Mouse (Mus musculus) right cerebral cortex, postnatal 14 days (tissue): ENCODE data around the gene Fbxo39.
"Not testable (repeated sequence)": the region's sequence is repeated elsewhere in the genome, so short reads cannot be mapped to it uniquely, and the experiment has no call there.

Source experiments
- DNase-seq: peaks from one replicate; pipeline ENCODE4 v3.0.0; 2022

The Fbxo39 gene

DNA sequence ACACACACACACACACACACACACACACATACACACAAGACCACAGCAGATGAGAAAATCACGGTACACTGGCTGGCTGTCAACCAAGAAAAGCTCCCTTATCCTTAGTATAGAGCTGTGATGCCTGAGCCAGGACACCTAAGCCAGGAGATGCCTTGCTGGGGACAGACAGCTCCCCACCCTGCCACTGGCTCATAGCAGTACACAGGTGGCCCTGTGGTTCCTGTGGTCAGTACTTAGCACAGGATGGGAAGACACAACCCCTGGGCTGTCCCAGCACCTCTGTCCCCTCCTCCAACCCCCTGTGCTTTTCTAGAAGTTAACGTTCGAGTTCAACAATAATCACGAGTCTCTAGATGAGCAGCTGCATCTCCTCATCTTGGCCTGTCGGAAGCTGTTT is 3.8 kb downstream of the Fbxo39 start:
- DNase-seq, result no peak

DNA sequence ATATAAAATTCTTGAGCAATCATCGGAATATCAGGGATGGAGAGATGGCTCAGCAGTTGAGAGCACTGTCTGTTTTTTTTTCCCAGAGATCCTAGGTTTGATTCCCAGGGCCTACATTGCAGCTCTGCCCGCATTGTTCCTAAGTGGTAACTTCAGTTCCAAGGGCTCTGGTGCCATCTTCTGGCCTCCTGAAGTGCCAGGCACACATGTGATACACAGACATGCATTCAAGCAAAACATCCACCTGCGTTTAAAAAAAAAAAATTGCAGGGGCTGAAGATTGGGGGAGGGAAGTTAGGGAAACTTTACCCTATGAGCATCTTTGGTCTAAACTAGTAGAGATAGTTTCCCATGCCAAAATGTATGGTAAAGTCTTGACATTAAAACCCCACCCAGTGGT is 10.2 kb downstream of the Fbxo39 start:
- DNase-seq, result no peak

DNA sequence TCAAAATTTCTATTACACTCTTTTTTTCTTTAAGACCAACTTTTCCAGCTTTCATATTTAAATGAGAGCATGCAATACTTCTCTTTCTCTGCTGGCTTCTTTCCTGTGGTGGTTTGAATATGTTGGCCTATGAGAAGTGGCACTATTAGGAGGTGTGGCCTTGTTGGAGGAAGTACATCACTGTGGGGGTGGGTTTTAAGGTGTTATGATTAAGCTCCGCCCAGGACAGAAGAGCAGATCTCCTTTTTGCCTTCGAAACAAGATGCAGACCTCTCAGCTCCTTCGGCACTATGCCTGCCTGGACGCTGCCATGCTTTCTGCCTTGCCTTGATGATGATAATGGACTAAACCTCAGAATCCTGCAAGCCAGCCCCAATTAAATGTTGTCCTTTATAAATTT is 11.5 kb downstream of the Fbxo39 start:
- DNase-seq, result no peak

DNA sequence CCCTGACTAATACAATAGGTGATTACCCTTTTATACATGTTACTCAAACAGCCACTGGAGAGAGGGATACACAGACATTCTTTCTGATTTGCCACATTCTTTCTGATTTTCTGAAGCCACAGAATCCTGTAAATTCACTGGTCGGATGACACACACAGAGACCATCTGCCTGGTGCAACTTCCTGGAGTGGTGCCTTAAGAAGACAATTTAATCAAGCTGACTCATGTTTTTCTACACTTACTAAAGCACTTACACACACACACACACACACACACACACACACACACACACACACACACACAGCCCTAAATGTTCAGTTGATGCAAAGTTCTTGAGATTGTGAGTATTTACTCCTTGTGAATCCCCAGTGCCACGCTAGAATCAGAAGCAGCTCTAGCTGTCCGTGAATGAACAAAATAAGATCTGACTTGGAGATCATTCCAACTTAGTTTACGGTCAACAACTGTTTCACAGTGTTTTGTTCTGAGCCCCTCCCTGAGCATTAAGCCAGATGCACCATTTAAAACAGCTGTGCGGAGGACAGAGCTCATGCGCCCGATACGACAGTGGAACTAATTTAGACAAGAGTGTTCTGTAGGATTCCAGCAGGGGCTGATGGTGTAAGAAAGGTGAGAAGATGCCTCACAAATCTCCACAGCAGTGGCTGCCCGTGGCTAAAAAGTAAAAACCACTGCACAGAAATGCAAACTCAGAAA is 18.9 kb downstream of the Fbxo39 start:
- no peak for DNase-seq

DNA sequence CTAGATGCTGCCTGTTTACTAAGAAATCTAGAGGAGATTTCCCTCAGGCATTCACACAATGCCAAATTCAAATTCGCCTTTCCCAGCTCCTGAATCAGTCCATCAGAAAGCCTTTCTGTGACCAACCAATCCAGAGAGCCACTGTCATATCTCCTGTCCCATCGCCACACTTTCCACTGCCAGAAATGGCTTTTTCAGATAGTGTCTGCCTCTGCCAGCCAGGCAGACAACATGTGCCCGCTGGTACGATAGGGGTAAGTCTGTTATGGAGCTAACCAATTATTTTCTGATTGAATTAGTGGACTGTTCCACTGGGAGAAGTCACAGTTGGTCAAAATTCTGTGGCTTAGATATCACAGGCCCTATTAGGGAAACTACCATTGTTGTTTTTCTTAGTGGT is 20.4 kb downstream of the Fbxo39 start:
- no peak for DNase-seq

DNA sequence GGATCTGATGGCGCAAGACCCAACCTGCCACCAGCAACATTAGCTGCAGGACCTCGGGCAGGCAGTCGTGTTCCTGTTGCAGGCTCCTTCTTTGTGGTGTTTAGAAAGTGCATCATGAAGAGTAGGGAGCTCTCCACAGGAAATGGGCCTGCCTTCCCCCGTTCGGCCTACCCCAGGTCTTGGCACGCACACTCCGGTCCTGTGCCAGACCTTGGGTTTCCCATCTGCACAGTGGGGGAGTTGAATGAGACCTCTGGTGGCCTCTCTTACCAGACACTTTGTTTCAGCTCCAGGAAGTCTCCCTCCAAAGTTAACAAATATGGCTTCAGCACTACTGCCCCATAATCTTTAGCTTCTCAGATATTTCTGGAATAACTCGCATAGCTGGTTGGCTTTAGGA is 22.5 kb downstream of the Fbxo39 start:
- no peak for DNase-seq

DNA sequence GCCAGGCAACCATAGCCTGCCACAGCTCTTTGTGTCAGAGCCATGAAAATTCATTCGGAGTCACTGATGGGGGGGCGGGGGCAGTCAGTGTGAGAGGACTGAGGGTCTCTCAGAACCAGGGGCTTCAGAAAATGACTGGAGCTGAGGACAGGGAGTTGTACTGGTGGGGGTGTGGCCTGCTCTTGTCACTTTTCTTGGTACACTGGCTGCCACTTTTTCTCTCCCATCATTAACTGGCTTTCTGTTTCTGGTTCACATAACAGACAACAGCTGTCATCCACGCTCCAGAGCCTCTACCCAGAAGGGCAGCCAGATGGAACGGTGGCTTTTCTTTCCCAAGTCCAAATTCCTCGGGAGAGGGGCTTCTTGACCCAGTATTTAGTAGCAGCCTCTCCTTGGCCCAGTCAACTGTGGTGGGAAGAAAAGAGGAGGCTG is 24.2 kb downstream of the Fbxo39 start:
- no peak for DNase-seq

DNA sequence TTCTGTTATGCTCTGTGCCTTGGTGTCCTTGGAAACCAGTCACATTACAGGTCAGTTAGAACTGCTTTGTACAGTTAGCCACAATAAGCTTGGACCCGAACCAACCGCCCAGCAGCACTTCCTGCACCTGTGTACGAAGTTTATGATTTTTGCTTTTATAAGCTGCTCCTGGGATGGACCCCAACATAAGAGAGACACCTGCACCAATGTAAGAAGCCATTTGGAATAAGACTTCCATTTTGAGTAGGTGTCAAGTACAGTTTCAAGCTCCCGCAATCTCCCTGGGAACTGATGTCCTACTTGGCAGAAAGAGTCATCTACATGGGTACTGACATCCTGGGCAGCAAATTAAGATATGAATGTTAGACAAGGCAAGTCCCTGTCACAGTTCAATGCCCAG is 25.5 kb downstream of the Fbxo39 start:
- no peak for DNase-seq

DNA sequence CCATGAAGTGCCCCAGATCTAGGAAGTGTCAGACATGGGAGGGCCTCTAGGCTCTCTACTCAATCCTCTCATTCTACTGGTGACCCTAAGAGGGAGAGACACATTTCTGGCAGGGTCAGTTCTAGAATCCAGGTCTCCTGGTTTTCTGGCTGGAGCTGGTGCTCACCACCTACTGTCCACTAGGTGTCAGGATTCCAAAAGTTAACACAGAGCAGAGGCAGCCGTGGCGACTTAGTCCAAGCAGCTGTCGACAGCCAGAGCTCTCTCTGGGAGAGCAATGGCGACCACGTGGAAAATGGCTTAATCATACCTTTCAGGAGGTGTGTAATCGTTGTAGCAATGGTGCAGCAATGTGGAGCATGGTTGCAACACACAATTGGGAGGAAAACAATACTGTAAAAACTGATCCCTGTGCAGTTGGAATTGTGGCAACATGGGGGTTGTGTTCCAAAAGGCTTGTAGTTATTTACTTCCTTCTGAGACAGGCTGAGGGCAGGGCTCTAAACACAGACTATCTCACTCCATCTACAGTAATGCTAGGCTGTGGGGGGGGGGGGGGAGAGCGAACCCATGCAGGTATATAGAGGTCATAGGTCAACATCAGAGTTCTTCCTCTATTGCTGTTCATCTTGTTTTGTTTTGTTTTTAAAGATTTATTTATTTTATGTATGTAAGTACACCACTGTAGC is 28.4 kb downstream of the Fbxo39 start:
- peak; percentile 50 for DNase-seq

DNA sequence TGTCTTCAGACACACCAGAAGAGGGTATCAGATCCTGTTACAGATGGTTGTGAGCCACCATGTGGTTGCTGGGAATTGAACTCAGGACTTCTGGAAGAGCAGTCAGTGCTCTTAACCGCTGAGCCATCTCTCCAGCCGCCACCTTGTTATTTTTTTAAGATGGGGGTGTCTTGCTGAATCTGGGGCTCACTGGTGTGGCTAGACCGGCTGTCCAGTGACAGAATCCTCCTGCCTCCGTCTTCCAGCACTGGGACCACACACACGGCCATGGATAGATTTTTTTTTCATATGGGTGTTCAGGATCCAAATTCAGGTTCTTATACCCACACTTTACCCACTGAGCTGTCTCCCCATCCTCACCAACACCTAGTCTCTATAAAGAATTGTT is 29.0 kb downstream of the Fbxo39 start:
- DNase-seq, result not testable (repeated sequence)

DNA sequence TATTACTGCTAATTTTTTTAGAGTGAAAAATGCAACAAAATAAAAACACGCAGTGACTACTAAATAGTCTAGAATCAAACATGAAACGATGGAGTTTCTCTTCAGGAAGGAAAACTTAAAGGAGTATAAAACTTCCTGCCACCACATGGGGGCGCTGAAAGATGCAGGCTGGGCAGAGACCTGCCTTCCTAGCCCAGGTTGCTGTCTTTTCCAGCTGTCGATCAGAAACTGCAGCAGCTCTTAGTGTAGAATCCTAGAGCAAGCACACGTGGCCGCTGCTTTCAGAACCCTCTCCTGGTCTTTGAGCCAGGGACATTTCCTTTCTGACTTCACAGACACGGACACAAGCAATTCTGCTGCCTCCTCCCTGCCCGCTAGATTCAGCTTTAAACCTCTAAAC is 29.7 kb downstream of the Fbxo39 start:
- DNase-seq, result peak; percentile 75

DNA sequence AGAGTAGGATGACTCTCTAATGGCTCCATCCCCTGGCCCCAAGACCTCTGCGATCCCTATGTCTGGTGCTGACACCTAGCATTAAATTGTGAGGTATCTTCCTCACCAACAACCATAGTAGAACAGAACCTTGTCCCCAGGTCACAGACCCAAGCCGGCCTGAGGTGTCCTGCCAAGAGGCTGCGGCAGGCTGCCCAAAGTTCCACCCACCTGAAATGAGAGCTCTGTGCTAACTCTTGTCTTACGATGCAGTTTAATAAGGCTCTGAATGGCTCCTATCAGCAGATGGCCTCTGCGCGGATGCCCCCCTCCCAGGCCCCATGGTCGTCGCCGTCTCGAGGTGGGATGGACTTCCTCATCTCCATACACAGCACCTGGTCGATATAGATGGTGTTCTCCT is 30.2 kb downstream of the Fbxo39 start:
- DNase-seq, result no peak

DNA sequence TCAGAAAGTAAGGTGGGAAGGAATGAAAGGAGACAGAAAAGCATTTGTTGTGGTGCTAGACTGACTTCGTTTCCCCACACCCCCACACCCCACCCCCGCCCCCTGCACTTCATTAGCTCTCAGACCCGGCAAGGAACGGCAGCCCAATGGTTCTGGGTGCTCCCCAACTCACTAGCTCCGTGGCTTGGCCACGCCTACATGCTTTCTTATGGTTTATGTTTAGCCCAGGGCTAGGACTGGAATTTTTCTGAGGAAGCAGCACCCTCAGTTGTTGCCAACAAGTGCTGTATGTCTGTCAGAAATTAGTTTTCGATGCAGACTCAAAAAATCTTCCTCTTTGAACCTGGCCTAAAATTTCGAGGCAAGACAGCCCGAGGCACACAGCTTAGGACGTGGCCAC is 34.3 kb downstream of the Fbxo39 start:
- DNase-seq, result no peak

DNA sequence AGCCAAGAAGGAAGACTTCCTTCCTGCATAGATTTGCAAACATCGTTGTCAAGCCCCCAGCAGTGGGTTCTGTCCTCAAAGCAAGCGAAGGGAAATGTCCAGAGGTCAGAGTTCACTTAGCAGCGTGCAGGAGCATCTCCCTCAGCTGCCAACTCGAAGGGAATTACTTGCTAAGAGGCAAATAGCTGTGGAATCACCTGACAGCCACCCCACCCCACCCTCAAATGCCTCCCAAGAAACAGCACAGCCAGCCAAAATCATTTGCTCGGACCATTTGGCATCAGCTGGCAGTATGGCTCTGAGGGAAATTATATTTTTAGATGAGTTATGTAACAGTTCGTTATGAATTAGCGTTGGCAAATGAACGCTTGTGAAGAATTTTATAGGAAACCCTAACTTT is 34.8 kb downstream of the Fbxo39 start:
- DNase-seq, result no peak

DNA sequence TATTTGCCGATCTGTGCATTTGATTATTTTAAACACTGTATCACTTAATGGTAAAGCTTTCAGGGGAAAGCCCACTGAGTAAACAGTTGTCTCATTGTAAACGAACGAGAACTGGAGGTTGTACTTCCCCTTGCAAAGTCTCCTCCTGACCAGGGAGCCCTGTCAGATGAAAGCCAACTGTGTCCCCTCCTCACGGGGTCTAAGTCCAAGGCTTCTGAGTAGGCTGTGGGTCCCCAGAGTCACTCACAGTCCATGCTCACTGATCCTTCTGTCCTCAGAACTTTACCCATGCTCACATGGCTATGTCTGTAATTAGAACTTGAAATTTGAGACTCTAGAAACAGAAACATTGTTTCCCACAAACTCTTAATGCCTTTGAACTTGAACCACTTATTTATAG is 35.4 kb downstream of the Fbxo39 start:
- no peak for DNase-seq

DNA sequence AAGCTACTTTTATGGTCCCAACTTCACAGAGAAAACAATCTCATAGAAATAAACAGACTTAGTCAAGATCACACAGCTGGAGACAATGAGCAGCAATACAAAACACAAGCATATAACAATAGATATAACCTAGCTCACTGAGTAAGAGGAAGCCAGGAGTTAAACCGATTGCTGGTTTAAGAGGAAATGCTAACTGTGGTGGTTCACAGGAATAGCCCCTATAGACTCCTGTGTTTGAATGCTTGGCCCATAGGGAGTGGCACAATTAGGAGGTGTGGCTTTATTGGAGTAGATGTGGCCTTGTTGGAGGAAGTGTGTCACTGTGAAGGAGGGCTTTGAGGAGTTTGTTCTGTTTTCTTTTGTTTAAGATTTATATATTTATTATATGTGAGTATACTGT is 38.0 kb downstream of the Fbxo39 start:
- DNase-seq, result no peak

DNA sequence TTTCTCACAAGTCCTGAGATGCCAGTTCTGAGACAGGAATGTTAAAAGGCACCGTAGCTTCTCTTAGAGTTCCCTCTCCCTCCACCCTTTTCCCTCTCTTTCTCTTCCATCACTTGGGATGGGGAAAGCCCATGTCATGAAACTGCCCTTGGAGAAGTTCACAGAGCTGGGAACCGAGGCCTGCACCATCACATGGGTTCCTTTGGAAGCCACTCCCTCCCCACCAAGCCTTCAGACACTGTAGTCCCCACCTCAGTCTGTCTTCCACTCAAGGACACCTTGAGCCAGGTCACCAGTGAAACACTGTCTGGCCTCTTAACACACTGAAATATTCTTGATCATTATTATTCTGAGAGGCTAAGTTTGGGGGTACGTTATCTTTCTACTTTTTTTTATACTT is 38.9 kb downstream of the Fbxo39 start:
- DNase-seq, result no peak

DNA sequence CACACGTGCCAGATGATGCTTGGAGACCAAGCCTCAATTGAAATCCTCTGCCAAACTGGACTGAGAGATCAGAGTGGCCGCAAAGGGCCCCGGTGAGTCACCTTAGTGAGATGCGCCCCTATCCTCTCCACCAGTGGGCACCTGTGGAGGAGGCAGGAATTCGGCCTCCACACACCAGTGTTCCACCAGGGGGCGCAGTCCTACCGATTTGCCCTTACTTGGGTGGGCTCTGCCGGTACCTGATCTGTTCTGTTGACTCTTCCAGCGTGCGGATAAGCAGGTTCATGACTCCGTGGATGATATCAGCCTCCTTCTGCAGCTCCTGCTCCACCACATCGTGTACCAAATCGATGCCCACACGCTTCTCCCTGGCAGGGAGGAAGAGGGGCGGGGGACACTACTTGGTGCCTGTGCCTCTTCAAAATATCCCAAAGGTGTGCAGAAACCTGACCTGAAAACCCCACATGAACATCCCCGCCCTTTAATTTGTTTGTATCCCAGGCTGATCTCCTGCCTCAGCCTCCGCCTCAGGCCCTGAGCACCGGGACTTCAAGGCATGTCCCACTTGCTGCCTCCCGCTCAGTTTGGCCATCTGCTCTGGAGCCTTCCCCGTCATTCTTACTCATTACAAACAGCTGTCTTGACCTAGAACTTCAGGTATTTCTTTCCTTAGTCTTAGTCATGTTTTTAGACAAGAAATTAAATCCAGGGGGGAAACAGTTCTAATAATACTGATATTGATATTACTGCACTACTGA is 40.9 kb downstream of the Fbxo39 start:
- DNase-seq, result peak; percentile 78

DNA sequence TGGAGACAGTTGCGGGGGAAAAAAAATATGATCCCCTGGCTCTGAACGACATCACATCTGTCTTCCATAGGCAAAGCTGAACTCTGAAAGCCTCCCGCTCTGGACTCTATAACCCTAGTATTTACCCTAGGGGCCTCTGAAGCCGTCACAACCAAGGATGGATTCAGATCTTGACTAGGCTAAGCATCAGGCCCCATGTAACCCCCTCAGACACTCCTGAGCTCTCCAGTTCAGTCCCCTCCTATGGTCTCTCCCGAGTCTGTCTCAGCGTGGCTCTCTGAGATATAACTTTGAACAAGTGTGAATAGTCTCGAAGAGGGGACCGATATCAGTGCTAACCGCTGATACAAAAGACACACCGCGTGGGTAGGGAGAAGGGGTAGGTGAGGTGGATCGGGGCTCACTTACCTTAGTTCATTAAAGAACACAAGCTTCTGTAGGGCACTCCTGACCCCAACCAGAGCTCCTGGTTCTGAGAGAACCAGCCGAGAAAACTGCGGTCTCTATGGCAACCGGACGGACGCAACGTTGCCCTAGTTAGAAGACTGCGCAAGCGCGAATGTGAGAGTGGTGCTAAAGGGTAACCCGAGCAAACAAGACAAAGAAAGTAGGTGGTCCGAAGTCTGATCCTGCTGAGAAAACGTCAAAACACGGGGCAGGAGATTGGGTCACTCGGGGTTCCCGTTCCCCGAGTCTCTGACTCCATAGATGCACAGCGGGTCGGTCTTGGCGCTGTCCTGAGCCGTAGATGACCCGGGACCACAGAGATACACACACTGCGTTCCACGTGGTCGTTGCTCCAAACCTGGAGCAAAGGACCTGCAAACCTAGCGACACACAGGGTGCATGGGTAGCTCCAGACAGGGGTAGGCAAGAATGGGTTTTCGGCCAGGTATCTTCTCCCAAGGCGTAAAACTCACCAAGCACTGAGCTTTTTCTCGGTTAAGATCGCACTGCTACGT is 47.4 kb downstream of the Fbxo39 start:
- peak; percentile 75 for DNase-seq

DNA sequence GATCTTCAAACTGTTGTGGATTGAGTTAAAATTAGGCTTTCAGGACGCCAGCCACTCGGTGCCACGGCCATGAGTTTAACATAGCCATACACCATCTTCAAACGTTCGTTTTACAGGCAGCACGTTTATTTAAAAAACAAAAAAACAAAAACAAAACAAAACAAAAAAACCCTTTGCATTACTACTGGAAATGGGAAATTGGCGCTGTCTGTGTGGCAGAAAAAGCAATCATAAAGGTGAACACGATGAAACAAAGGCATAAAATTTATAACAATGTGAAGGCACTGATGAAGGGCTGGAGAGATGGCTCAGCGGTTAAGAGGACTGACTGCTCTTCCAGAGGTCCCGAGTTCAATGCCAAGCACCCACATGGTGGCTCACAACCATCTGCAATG is 48.1 kb downstream of the Fbxo39 start, which contains the start of gene Tekt1:
Gene Tekt1, minus strand, starts transcription at position 96 of the 395 bp plus-strand sequence.
- DNase-seq, result no peak

DNA sequence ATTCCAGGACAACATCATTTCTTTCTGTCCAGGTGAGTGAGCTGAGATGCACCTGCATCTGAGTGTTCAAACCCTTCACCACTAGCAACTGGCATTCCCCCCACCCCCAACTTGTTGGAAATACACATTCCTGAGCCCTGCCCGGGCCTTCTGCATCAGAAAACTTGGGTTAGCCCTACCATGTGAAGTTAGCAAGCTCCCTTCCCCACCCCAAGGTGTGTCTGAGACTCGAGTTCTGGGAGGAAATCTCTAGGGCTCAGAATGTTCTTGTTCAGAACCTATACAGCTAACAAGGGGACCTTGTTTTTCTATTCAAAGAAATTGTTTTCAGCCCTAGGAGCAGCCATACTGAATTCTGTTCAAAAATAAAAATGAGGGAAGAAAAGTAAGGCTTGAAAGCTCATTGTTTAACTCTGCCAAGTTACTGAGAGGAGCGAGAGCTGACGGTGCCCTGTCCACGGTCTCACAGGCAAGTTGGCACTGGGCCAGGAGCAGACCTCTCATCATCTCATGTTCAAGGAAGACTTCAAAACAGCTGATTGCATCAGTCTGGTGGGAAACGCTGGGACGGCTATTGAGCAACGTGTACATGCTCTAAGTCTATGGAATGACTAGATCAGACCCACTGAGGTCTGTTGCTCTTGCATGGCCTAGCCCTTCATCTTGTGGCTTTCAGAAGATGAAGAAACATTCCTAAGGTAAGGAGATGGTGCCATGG is 49.4 kb downstream of the Fbxo39 start:
- no peak for DNase-seq

DNA sequence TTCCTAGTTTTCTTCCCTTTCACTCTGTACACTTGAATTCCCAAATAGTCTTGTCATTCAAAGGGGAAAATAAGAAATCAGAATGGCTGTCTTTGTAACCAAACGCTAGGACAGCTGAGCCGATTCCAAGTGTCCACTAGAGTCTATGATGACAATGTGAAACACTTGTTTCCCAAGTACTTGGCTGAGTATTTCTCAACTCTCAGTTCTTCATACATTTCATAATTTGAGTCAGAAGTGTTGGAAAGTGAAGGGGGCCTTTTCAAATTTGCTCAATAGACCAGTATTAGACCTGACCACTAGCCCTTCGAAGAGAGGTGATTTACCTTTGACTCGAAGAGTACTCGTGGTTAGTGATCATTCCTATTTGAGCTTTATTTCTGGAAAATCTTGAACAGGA is 50.3 kb downstream of the Fbxo39 start:
- no peak for DNase-seq
